Mouse (Mus musculus) ZHBTc4 (cell line): ENCODE results near the gene Dhrs3.
A peak's percentile ranks its signal among the peaks of the same experiment; 100 is the strongest.

Experiments
- DNase-seq: peaks from one replicate; pipeline ENCODE4 v3.0.0-alpha.2; 2011; ENCODE audit warnings: low read depth, low spot score

The Dhrs3 gene

GRCm38 (mm10) chr4:144892133-144892936, at the start of gene Dhrs3:
Gene Dhrs3, plus strand, starts transcription at chr4:144892827.
- DNase-seq: peak; percentile 87

- no peak for DNase-seq
Measured at GRCm38 (mm10) chr4:144861756-144862505, 30.7 kb upstream of the Dhrs3 start.

GRCm38 (mm10) chr4:144867926-144868325, 24.7 kb upstream of the Dhrs3 start:
- DNase-seq: no peak

GRCm38 (mm10) chr4:144868584-144868983, 24.0 kb upstream of the Dhrs3 start:
- DNase-seq: no peak

GRCm38 (mm10) chr4:144872905-144873304, 19.7 kb upstream of the Dhrs3 start:
- DNase-seq: peak; percentile 44

- no peak for DNase-seq
Measured at GRCm38 (mm10) chr4:144875576-144876093, 17.0 kb upstream of the Dhrs3 start.

GRCm38 (mm10) chr4:144879549-144879948, 13.1 kb upstream of the Dhrs3 start:
- DNase-seq: no peak

GRCm38 (mm10) chr4:144881376-144881775, 11.3 kb upstream of the Dhrs3 start:
- no peak for DNase-seq

GRCm38 (mm10) chr4:144882881-144883331, 9.7 kb upstream of the Dhrs3 start:
- DNase-seq: no peak

GRCm38 (mm10) chr4:144886460-144886859, 6.2 kb upstream of the Dhrs3 start:
- DNase-seq: no peak

GRCm38 (mm10) chr4:144888750-144889149, 3.9 kb upstream of the Dhrs3 start:
- no peak for DNase-seq

- no peak for DNase-seq
Measured at GRCm38 (mm10) chr4:144889505-144890301, 2.9 kb upstream of the Dhrs3 start.

GRCm38 (mm10) chr4:144890690-144891120, 1.9 kb upstream of the Dhrs3 start:
- peak; percentile 72 for DNase-seq

GRCm38 (mm10) chr4:144891121-144891711, 1.4 kb upstream of the Dhrs3 start:
- DNase-seq: peak; percentile 56

GRCm38 (mm10) chr4:144891743-144892132, 889 bp upstream of the Dhrs3 start:
- no peak for DNase-seq

- no peak for DNase-seq
Measured at GRCm38 (mm10) chr4:144892937-144893272, 278 bp downstream of the Dhrs3 start.

- DNase-seq: peak; percentile 48
Measured at GRCm38 (mm10) chr4:144893561-144894486, 1.2 kb downstream of the Dhrs3 start.

- DNase-seq: peak; percentile 77
Measured at GRCm38 (mm10) chr4:144894487-144895210, 2.0 kb downstream of the Dhrs3 start.

- DNase-seq: peak; percentile 48
Measured at GRCm38 (mm10) chr4:144895211-144895590, 2.6 kb downstream of the Dhrs3 start.

GRCm38 (mm10) chr4:144896321-144896720, 3.7 kb downstream of the Dhrs3 start:
- no peak for DNase-seq
